17 mouse cellular contexts compared by ENCODE assay signal in genomic region chr16:90202140-90202539, GRCm38 (mm10). TPM values are rescaled to one million over a fixed set of nuclear protein-coding genes. Genes with fewer than 3 reads are reported as not detected.
DNase-seq lines count a peak whose midpoint lies in the region; ATAC-seq and TF ChIP-seq lines count a peak whose summit lies in the region.
"Had no signal": no experiment of that assay in that cellular context is flagged by ENCODE, and none has a peak within 500 bp of the region (broad histone marks: within the 10 kb centered on the region; RNA-seq: fewer than 3 reads in every experiment).

No protein-coding gene starts in this region.

- no peak for ATAC-seq in forebrain, embryonic 15.5 days (replicated peaks)
- ATAC-seq in forebrain, embryonic 11.5 days (replicated peaks; ENCODE audit: low FRiP score): no peak
- ATAC-seq in heart, postnatal 0 days (ENCODE audit: insufficient read depth, low read depth): no peak
- ATAC-seq in lung, embryonic 16.5 days (ENCODE audit: low read depth): no peak
- ATAC-seq in stomach, postnatal 0 days (ENCODE audit: low FRiP score, low TSS enrichment): no peak
- ATAC-seq: midbrain, embryonic 16.5 days had no signal

- TF ChIP-seq EP300 in heart, postnatal 0 days (IDR thresholded peaks at IDR 0.05; ENCODE audit: low read depth): no peak
- no peak for TF ChIP-seq EP300 in stomach, postnatal 0 days (optimal IDR thresholded peaks at IDR 0.05)

- no peak overlapping the region for H3K4me3 ChIP-seq in forebrain, embryonic 15.5 days
- no peak overlapping the region for H3K4me3 ChIP-seq in forebrain, embryonic 11.5 days (ENCODE audit: low read depth, low read length)
- no peak overlapping the region for H3K4me3 ChIP-seq in heart, postnatal 0 days (ENCODE audit: low read depth, low read length)
- no peak overlapping the region for H3K4me3 ChIP-seq in lung, embryonic 16.5 days (ENCODE audit: low read length)
- no peak overlapping the region for H3K4me3 ChIP-seq in stomach, postnatal 0 days (ENCODE audit: low read depth, low read length)
- H3K4me3 ChIP-seq: embryonic facial prominence, embryonic 15.5 days; forebrain, embryonic 10.5 days; limb, embryonic 12.5 days; liver, embryonic 13.5 days had no signal

- H3K4me2 ChIP-seq in forebrain, embryonic 15.5 days (replicated peaks): no peak overlapping the region
- no peak overlapping the region for H3K4me2 ChIP-seq in forebrain, embryonic 11.5 days (ENCODE audit: low read depth, low read length, severe bottlenecking)
- peak overlapping the region; percentile 2 for H3K4me2 ChIP-seq in heart, postnatal 0 days (ENCODE audit: low read depth, low read length)
- peak overlapping the region; percentile 38 for H3K4me2 ChIP-seq in lung, embryonic 16.5 days (ENCODE audit: low read depth, low read length)
- peak overlapping the region; percentile 4; the same call in 1 of the 2 replicates for H3K4me2 ChIP-seq in stomach, postnatal 0 days (replicated peaks; ENCODE audit: low read depth)
- H3K4me2 ChIP-seq: embryonic facial prominence, embryonic 15.5 days; limb, embryonic 12.5 days; liver, embryonic 13.5 days had no signal

- no peak for TF ChIP-seq CTCF in heart, postnatal 0 days (IDR thresholded peaks at IDR 0.05; ENCODE audit: low read depth)
- TF ChIP-seq CTCF in stomach, postnatal 0 days (IDR thresholded peaks at IDR 0.05; ENCODE audit: low read depth): no peak

- H3K4me1 ChIP-seq in forebrain, embryonic 15.5 days: peaks cover 9% of the 10 kb centered on the region; the same call in 1 of the 2 replicates
- no peaks in the 10 kb centered on the region for H3K4me1 ChIP-seq in forebrain, embryonic 11.5 days (replicated peaks; ENCODE audit: control insufficient read depth, insufficient read depth, low read length)
- peaks cover 6% of the 10 kb centered on the region for H3K4me1 ChIP-seq in heart, postnatal 0 days (ENCODE audit: control insufficient read depth, insufficient read depth)
- peaks cover 12% of the 10 kb centered on the region for H3K4me1 ChIP-seq in lung, embryonic 16.5 days (replicated peaks; ENCODE audit: control insufficient read depth, insufficient read depth, low read length)
- H3K4me1 ChIP-seq in stomach, postnatal 0 days (replicated peaks; ENCODE audit: control insufficient read depth, insufficient read depth): 0 out of 2 replicates have a peak, but pooled peaks cover 3% of the 10 kb centered on the region

- no peaks in the 10 kb centered on the region for H3K36me3 ChIP-seq in forebrain, embryonic 15.5 days
- H3K36me3 ChIP-seq in forebrain, embryonic 11.5 days (ENCODE audit: control insufficient read depth, insufficient read depth, low read length): no peaks in the 10 kb centered on the region
- no peaks in the 10 kb centered on the region for H3K36me3 ChIP-seq in heart, postnatal 0 days (replicated peaks; ENCODE audit: control insufficient read depth, insufficient read depth, low read length)
- no peaks in the 10 kb centered on the region for H3K36me3 ChIP-seq in lung, embryonic 16.5 days (ENCODE audit: control insufficient read depth, insufficient read depth, low read length)
- H3K36me3 ChIP-seq in stomach, postnatal 0 days (ENCODE audit: control insufficient read depth, insufficient read depth, low read length): no peaks in the 10 kb centered on the region
- H3K36me3 ChIP-seq: embryonic facial prominence, embryonic 15.5 days; forebrain, embryonic 10.5 days; limb, embryonic 12.5 days; liver, embryonic 13.5 days had no signal

- 0 out of 2 replicates have a peak overlapping the region, but pooled peaks have one; percentile 2 for H3K9ac ChIP-seq in forebrain, embryonic 15.5 days (replicated peaks)
- H3K9ac ChIP-seq in forebrain, embryonic 11.5 days (ENCODE audit: low read length): no peak overlapping the region
- no peak overlapping the region for H3K9ac ChIP-seq in heart, postnatal 0 days (replicated peaks; ENCODE audit: low read depth, low read length)
- no peak overlapping the region for H3K9ac ChIP-seq in lung, embryonic 16.5 days (ENCODE audit: low read length)
- H3K9ac ChIP-seq in stomach, postnatal 0 days (ENCODE audit: low read length): peak overlapping the region; percentile 18; the same call in 1 of the 2 replicates
- H3K9ac ChIP-seq: embryonic facial prominence, embryonic 15.5 days; limb, embryonic 12.5 days had no signal

- no peak for DNase-seq in forebrain, embryonic 11.5 days (ENCODE audit: low spot score)
- no peak for DNase-seq in heart, postnatal 0 days (ENCODE audit: low spot score)
- DNase-seq in heart, adult 8-10 months (ENCODE audit: low spot score): no peak
- no peak for DNase-seq in lung, postnatal 14 days
- DNase-seq in stomach, postnatal 0 days (ENCODE audit: low spot score): no peak
- DNase-seq in urinary bladder, adult 18-20 months (ENCODE audit: low spot score in 2 of 2): no peak
- DNase-seq: cerebellum, adult 8-10 months; gastrocnemius, postnatal 10 days; kidney, postnatal 25 days; layer of hippocampus, adult 9-11 months; liver, embryonic 13.5 days had no signal

- H3K9me3 ChIP-seq in forebrain, embryonic 15.5 days: no peaks in the 10 kb centered on the region
- H3K9me3 ChIP-seq in forebrain, embryonic 11.5 days (ENCODE audit: control insufficient read depth, low read length): no peaks in the 10 kb centered on the region
- no peaks in the 10 kb centered on the region for H3K9me3 ChIP-seq in heart, postnatal 0 days (replicated peaks; ENCODE audit: control insufficient read depth, low read length)
- H3K9me3 ChIP-seq in lung, embryonic 16.5 days (ENCODE audit: control insufficient read depth, low read length): no peaks in the 10 kb centered on the region
- H3K9me3 ChIP-seq in stomach, postnatal 0 days (ENCODE audit: control insufficient read depth, low read length): no peaks in the 10 kb centered on the region
- H3K9me3 ChIP-seq: embryonic facial prominence, embryonic 15.5 days; forebrain, embryonic 10.5 days; limb, embryonic 12.5 days; liver, embryonic 13.5 days had no signal

- H3K27me3 ChIP-seq in forebrain, embryonic 15.5 days: no peaks in the 10 kb centered on the region
- no peaks in the 10 kb centered on the region for H3K27me3 ChIP-seq in forebrain, embryonic 11.5 days (ENCODE audit: control insufficient read depth, insufficient read depth, low read length)
- H3K27me3 ChIP-seq in heart, postnatal 0 days (ENCODE audit: control insufficient read depth, insufficient read depth, low read length): no peaks in the 10 kb centered on the region
- H3K27me3 ChIP-seq in lung, embryonic 16.5 days (ENCODE audit: control insufficient read depth, insufficient read depth, low read depth, low read length): no peaks in the 10 kb centered on the region
- no peaks in the 10 kb centered on the region for H3K27me3 ChIP-seq in stomach, postnatal 0 days (ENCODE audit: control insufficient read depth, insufficient read depth, low read length)
- H3K27me3 ChIP-seq: embryonic facial prominence, embryonic 15.5 days; limb, embryonic 12.5 days; liver, embryonic 13.5 days had no signal

- H3K27ac ChIP-seq in forebrain, embryonic 15.5 days (replicated peaks): no peak overlapping the region
- H3K27ac ChIP-seq in forebrain, embryonic 11.5 days (ENCODE audit: low read depth, low read length): no peak overlapping the region
- H3K27ac ChIP-seq in heart, postnatal 0 days (ENCODE audit: low read depth): no peak overlapping the region
- H3K27ac ChIP-seq in lung, embryonic 16.5 days (ENCODE audit: low read length): peak overlapping the region; percentile 81; the same call in 1 of the 2 replicates
- H3K27ac ChIP-seq in stomach, postnatal 0 days (replicated peaks): no peak overlapping the region
- H3K27ac ChIP-seq: forebrain, embryonic 10.5 days; limb, embryonic 12.5 days; liver, embryonic 13.5 days had no signal

- 79% methylated on average over 19 of the region's 19 CpGs for WGBS in forebrain, embryonic 15.5 days
- WGBS in forebrain, embryonic 11.5 days: 78% methylated on average over 19 of the region's 19 CpGs
- WGBS in heart, postnatal 0 days: 39% methylated on average over 19 of the region's 19 CpGs
- WGBS in lung, embryonic 16.5 days: 27% methylated on average over 19 of the region's 19 CpGs
- WGBS in stomach, postnatal 0 days: 46% methylated on average over 19 of the region's 19 CpGs

RNA-seq across cellular contexts. Expression of gene Sod1, which starts 18.4 kb away (rescaled TPM):
- polyA plus RNA-seq in forebrain, embryonic 15.5 days (2015; fragmentation: Nextera tagmentation; extraction: Ambion mirVana): 853 and 902 TPM in 2 replicates
- polyA plus RNA-seq in forebrain, embryonic 11.5 days (2014; fragmentation: Nextera tagmentation; extraction: Ambion mirVana): 1,077 and 1,097 TPM in 2 replicates
- total RNA-seq in heart, postnatal 0 days (2014; rRNA removed; ENCODE audit: low replicate concordance): 155 and 222 TPM in 2 replicates
- polyA plus RNA-seq in heart, postnatal 0 days (2015; fragmentation: Nextera tagmentation; extraction: Ambion mirVana): 1,411 and 1,533 TPM in 2 replicates
- 100 to 1,000 TPM; 552 to 637 (median 573) TPM for total RNA-seq in heart, adult 8-10 months (2022)
- 1,312 and 1,369 TPM in 2 replicates for polyA plus RNA-seq in lung, embryonic 16.5 days (2015; fragmentation: Nextera tagmentation; extraction: Ambion mirVana)
- 1,113 and 1,141 TPM in 2 replicates for polyA plus RNA-seq in stomach, postnatal 0 days (2015; fragmentation: Nextera tagmentation; extraction: Ambion mirVana)

RNA-seq across cellular contexts. Expression of gene Tiam1, which starts 58.6 kb away (rescaled TPM):
- polyA plus RNA-seq in forebrain, embryonic 15.5 days (2015; fragmentation: Nextera tagmentation; extraction: Ambion mirVana): 33.8 and 35.1 TPM in 2 replicates
- polyA plus RNA-seq in forebrain, embryonic 11.5 days (2014; fragmentation: Nextera tagmentation; extraction: Ambion mirVana): 22.7 and 30.4 TPM in 2 replicates
- 2.6 and 5.7 TPM in 2 replicates for total RNA-seq in heart, postnatal 0 days (2014; rRNA removed; ENCODE audit: low replicate concordance)
- 3.6 and 5.5 TPM in 2 replicates for polyA plus RNA-seq in heart, postnatal 0 days (2015; fragmentation: Nextera tagmentation; extraction: Ambion mirVana)
- 1 to 10 TPM; 4.7 to 7.3 (median 6.7) TPM for total RNA-seq in heart, adult 8-10 months (2022)
- 11.1 and 12.8 TPM in 2 replicates for polyA plus RNA-seq in lung, embryonic 16.5 days (2015; fragmentation: Nextera tagmentation; extraction: Ambion mirVana)
- polyA plus RNA-seq in stomach, postnatal 0 days (2015; fragmentation: Nextera tagmentation; extraction: Ambion mirVana): 18.4 and 18.8 TPM in 2 replicates

Comparison
In these comparisons a context has a peak if more than half of its experiments do, and no peak if none do; other contexts are left out.
1. H3K9ac ChIP-seq: peak in forebrain, embryonic 15.5 days (single experiment) and stomach, postnatal 0 days (single experiment); none in forebrain, embryonic 11.5 days (single experiment), heart, postnatal 0 days (single experiment) and lung, embryonic 16.5 days (single experiment).
2. H3K4me2 ChIP-seq: peak in heart, postnatal 0 days (single experiment), lung, embryonic 16.5 days (single experiment) and stomach, postnatal 0 days (single experiment); none in forebrain, embryonic 15.5 days (single experiment) and forebrain, embryonic 11.5 days (single experiment).